Mouse (Mus musculus) splenic B cell, adult 2 months (primary cell): ENCODE measurements around the gene Gdf15.

Experiments
- DNase-seq: peaks from one replicate; pipeline ENCODE4 v3.0.0-alpha.2; 2011; ENCODE audit warnings: low read depth, low spot score
- H3K27me3 ChIP-seq: 2 replicates; pipeline ENCODE4 v1.6.1; 2012; ENCODE audit warnings: mild to moderate bottlenecking, low read length, moderate library complexity, mixed read lengths; ENCODE audit not compliant: control insufficient read depth, poor library complexity, insufficient read depth, severe bottlenecking
- H3K36me3 ChIP-seq: 2 replicates; pipeline ENCODE4 v1.6.1; 2012; ENCODE audit warnings: mild to moderate bottlenecking, low read length, moderate library complexity, mixed read lengths; ENCODE audit not compliant: control insufficient read depth, poor library complexity, insufficient read depth, severe bottlenecking

Gene Gdf15

DNA sequence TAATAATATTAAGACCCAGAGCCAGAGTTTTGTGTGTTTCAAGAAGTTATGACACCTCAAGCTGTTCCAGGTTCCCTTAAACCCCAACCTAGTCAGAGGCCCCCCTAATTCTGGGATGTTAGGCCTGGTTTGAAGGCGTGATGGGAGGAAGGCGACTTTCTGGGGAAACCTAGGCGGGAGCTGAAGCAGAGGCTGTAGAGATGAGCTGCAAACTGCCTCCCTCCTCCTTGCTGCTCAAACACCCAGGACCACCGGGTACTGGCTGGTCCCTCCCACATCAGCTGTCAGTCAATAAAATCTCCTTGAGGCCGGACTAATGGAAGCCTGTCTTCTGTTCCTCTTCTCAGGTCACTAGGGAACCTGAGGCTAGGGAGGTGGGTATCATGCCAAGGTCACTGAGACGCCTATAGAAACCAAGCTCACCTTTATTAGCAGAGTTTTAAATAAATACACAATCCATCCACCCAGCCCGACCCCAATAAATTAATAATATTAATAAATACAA, 3.2 kb downstream of the Gdf15 start:
- H3K36me3 ChIP-seq, result no peaks in the 10 kb centered on the region
- no peaks in the 10 kb centered on the region for H3K27me3 ChIP-seq
- DNase-seq, result no peak

- no peaks in the 10 kb centered on the region for H3K36me3 ChIP-seq
- no peak for DNase-seq
- no peaks in the 10 kb centered on the region for H3K27me3 ChIP-seq
Measured at GRCm38 (mm10) chr8:70627041-70627440, 5.2 kb downstream of the Gdf15 start.

DNA sequence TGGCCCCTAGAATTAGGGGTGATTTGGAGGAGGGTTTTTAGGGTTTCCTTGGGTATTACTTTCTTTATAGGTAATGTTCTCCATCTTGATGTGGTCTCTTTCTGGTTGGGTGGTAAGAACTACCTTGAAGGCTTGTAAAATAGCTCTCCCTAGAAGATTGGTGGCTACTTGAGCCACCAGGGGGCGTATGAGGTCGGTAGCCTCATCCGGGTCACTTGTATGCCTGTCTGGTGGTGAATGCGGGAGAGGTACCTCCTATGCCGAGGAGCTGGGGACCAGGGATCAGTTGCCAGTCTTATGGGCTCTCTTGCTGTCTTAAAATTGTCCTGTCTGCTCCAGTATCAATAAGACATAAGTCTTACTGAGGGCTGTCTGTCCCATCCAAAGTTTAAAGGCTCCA, 7.2 kb downstream of the Gdf15 start:
- no peaks in the 10 kb centered on the region for H3K27me3 ChIP-seq
- H3K36me3 ChIP-seq, result no peaks in the 10 kb centered on the region
- peak; percentile 75 for DNase-seq

DNA sequence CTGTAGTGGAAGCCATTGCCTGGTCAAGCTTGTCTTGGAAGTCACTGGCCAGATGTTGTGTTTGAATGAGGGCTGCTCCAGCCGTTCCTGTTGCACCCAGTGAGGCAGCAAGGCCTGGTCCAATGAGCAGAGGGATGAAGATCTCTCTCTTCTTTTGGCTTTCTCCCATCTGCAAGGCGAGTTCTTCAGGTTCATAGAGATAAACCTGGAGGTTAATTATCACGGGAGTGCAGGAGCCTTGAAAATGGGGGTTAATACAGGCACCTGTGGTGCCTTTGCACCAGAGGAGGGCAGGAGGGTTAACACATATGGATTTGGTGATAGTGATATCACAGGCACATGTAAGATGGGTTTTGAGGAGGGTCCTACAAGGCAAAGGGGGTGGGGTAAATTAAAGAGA, 10.0 kb downstream of the Gdf15 start:
- no peaks in the 10 kb centered on the region for H3K36me3 ChIP-seq
- no peak for DNase-seq
- no peaks in the 10 kb centered on the region for H3K27me3 ChIP-seq

DNA sequence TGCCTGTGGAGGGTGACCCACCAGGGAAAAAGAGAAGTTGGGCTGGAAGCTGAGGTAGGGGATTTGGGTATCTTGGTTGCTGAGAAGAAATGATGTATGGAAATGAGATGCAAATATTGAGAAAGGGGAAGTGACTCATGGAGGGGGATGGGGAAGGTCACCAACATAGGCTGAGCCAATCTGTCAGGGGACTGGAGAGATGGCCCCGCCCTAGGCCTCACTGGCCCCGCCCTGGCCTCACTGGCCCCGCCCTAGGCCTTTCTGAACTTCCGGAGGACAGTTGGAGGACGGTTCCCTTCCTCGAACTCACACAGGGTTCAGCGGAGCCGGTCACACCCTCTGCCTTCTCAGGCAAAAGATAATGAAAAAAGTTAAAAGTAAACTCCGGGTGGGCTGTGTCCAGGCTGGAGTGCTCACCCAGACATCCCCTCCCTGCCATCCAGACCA, 13.3 kb downstream of the Gdf15 start:
- peak; percentile 96 for DNase-seq

GRCm38 (mm10) chr8:70617985-70618384, 14.3 kb downstream of the Gdf15 start:
- Histone ChIP-seq H3K27me3 (no peaks in the 10 kb centered on the region), H3K36me3 (no peaks in the 10 kb centered on the region)
- no peak for DNase-seq

More for the DNA sequence above, 13.3 kb downstream of the Gdf15 start:
- H3K36me3 ChIP-seq, result no peaks in the 10 kb centered on the region
- no peaks in the 10 kb centered on the region for H3K27me3 ChIP-seq

DNA sequence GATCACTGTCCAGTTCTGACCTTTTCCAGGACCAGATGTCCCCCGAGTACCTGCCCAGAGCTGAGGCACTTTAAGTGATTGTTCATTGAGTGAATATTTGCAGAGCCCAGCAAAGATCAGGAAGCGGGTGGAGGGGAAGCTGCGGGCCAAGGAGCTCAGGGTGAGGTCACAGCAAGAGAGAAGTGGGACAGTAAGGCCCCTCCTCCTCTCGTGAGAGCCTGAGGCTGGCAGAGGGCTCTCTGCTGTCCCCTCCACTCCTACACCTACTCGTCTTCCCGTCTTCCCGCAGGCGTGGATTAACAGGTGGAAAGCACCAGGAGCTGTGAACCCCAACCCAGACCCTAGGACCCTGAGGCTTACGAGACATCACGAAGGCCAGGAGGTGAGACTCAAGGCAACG, 15.6 kb downstream of the Gdf15 start:
- no peaks in the 10 kb centered on the region for H3K36me3 ChIP-seq
- H3K27me3 ChIP-seq, result no peaks in the 10 kb centered on the region
- DNase-seq, result peak; percentile 52

GRCm38 (mm10) chr8:70615894-70616293, 16.4 kb downstream of the Gdf15 start, which contains the start of gene Lrrc25:
Gene Lrrc25, plus strand, starts transcription at chr8:70616155.
- H3K27me3 ChIP-seq, result no peaks in the 10 kb centered on the region
- H3K36me3 ChIP-seq, result no peaks in the 10 kb centered on the region
- DNase-seq, result peak; percentile 45

DNA sequence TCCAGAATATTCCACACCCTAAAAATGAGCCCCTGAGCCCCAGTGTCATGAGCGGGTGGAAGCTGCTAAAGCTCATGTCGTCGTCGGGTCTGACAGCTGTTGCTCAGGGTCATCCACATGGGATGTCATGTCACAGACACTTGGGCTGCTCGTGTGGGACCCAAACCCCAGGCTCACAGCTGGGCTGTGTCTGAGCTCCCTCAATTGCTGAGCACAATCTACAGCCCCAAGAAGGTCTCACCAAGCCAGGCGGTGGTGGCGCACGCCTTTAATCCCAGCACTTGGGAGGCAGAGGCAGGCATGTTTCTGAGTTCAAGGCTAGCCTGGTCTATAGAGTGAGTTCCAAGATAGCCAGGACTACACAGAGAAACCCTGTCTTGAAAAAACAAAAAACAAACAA, 17.0 kb downstream of the Gdf15 start:
- H3K27me3 ChIP-seq, result no peaks in the 10 kb centered on the region
- no peaks in the 10 kb centered on the region for H3K36me3 ChIP-seq
- no peak for DNase-seq

GRCm38 (mm10) chr8:70614469-70614868, 17.8 kb downstream of the Gdf15 start:
- no peak for DNase-seq
- Histone ChIP-seq H3K36me3 (no peaks in the 10 kb centered on the region), H3K27me3 (no peaks in the 10 kb centered on the region)

GRCm38 (mm10) chr8:70613763-70614162, 18.5 kb downstream of the Gdf15 start:
- no peak for DNase-seq
- Histone ChIP-seq H3K27me3 (no peaks in the 10 kb centered on the region), H3K36me3 (no peaks in the 10 kb centered on the region)

- no peaks in the 10 kb centered on the region for H3K27me3 ChIP-seq
- H3K36me3 ChIP-seq, result no peaks in the 10 kb centered on the region
- DNase-seq, result peak; percentile 95
Measured at GRCm38 (mm10) chr8:70611849-70612248, 20.4 kb downstream of the Gdf15 start.

GRCm38 (mm10) chr8:70610796-70611771, 21.2 kb downstream of the Gdf15 start:
- DNase-seq, result peak; percentile 86
- no peaks in the 10 kb centered on the region for H3K27me3 ChIP-seq
- H3K36me3 ChIP-seq, result no peaks in the 10 kb centered on the region

- Histone ChIP-seq H3K36me3 (no peaks in the 10 kb centered on the region), H3K27me3 (no peaks in the 10 kb centered on the region)
- DNase-seq, result peak; percentile 98
Measured at GRCm38 (mm10) chr8:70609849-70610795, 22.1 kb downstream of the Gdf15 start.
